Mouse (Mus musculus): ENCODE measurements around the gene Oas1h.
"Not testable (repeated sequence)": the region's sequence is repeated elsewhere in the genome, so short reads cannot be mapped to it uniquely, and the experiment has no call there.

Oas1h gene

DNA sequence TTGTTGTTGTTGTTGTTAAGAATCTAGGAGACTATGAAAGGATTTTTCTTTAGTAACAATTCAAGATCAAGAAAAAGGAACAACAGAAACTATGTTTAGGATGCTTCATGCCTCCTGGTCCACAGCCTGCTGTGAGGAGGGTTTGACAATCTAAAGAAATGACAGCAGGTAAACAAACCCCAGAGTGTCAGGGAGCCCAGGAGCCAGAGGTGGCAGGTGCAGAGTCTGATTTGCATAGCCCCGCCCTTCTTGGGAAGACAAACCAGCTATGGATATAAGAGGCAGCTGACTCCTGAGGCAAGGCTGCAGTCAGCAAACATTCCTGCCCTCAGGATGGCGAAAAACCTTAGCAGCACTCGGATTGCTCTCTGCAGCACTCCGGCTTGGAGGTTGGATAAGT is at the start of gene Oas1h:
Gene Oas1h, plus strand, starts transcription at position 301 of the 400 bp plus-strand sequence.
- DNase-seq (ENCODE audit: low read depth, low spot score), result peak; percentile 49

DNA sequence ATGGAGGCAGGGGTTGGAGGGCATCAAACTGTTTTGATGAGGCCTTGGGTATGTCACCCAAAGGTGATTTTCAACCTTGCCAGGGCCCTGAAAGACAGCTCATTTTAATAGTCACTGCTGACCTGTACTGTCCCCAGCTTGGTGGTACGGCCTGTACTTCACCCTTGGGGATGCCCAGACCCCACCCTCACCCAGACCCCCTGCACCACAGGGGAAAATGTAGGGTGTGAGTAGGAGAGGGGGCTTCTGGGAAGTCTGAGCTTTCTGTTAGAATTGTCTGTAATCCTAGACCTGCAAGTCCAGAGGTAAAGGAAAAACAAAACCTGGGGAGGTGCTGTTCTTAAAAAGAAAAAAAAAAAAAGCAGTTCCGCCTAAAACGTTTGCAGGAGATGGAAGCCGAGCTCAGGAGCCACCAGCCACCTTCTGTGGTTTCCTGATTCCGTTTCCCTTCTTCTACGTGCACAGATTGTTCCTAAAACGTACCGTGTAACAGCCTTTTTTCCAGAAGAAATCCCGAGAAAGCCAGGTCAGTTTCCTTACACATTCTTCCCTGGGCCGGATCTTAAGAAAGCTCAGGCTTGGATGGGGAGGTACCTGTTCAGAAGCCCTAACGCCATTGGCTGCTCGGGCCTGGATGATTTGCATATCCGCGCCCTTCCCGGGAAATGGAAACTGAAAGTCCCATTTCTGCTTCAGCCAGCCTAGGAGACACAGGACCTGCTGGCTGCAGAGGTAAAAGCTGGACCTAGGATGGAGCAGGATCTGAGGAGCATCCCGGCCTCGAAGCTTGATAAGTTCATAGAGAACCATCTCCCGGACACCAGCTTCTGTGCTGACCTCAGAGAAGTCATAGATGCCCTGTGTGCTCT is 49.0 kb upstream of the Oas1h start, which contains the start of gene Oas1c:
Gene Oas1c, minus strand, starts transcription at position 564 of the 869 bp plus-strand sequence.
- DNase-seq (ENCODE audit: low read depth, low spot score), result peak; percentile 93

DNA sequence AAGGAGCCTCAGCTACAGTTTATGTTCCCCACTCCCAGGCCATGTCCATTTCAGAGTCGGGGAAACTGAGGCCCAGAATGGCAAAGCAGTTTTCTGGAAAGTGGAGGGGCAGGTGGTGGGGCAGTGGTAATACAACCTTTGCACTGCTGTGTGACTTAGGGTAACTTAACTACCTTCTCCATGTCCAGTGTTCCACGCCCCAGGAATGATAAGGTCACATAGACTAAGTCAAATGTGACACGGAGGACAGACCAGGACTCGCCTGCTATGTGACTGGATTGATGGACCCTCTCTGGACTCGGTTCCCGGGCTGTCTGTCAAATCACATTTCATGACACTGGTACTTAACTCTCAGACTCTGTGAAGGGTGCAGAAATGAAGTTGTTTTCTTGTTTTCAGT is 48.2 kb upstream of the Oas1h start:
- DNase-seq (ENCODE audit: low read depth, low spot score), result no peak

DNA sequence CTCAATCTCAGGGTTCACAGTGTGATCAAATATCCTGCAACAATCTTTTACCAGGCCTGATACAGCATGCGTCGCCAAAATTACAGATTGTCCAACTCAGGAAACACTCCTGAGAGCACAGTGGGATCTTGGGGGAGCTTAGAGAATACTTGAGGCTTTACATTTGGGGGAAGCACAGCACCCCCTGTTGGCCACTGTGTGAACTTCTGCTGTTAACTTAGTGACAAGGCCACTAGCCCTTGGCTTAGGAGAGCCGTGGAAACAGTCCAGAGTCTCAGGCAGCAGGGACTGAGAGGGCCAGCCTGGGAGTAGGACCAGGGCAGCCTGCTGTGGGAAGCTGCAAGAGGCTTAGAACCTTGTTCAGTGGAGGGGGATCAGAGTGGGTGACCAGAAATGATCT is 45.3 kb upstream of the Oas1h start:
- peak; percentile 74 for DNase-seq (ENCODE audit: low read depth, low spot score)

DNA sequence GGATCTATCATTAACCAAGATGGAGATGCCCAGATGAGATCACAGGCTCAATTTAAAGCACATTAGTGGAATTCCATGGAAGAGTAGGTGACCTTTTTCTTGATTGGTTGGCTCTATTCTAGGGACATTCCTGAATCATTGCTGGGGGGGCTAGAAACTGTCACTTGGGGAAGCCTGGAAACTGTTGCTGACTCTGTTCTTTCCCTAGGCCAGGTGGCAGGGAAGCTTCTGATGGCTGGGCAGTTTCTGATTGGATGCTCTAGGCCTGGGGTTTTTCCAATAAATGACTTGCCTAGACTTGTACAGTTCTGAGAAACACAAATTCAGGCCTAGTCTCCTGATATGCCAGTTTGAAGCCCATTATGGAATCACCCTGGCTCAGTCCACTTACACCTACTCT is 42.2 kb upstream of the Oas1h start:
- no peak for DNase-seq (ENCODE audit: low read depth, low spot score)

DNA sequence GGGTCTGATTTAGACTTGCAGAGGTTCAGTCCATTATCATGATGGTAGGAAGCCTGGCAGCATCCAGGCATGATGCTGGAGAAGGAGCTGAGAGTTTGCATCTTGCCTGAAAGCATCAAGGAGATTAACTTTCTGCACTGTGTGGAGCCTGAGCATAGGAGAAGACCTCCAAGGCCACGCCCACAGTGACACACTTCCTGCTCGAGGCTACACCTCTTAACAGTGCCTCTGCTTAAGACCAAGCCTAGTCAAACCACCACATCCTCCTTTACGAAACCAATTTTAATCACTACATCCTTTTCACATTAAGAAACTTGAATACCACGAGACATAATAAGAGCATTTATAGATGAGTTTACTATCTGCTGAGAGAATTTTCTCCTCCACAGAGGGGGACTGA is 30.2 kb upstream of the Oas1h start:
- DNase-seq (ENCODE audit: low read depth, low spot score), result no peak

DNA sequence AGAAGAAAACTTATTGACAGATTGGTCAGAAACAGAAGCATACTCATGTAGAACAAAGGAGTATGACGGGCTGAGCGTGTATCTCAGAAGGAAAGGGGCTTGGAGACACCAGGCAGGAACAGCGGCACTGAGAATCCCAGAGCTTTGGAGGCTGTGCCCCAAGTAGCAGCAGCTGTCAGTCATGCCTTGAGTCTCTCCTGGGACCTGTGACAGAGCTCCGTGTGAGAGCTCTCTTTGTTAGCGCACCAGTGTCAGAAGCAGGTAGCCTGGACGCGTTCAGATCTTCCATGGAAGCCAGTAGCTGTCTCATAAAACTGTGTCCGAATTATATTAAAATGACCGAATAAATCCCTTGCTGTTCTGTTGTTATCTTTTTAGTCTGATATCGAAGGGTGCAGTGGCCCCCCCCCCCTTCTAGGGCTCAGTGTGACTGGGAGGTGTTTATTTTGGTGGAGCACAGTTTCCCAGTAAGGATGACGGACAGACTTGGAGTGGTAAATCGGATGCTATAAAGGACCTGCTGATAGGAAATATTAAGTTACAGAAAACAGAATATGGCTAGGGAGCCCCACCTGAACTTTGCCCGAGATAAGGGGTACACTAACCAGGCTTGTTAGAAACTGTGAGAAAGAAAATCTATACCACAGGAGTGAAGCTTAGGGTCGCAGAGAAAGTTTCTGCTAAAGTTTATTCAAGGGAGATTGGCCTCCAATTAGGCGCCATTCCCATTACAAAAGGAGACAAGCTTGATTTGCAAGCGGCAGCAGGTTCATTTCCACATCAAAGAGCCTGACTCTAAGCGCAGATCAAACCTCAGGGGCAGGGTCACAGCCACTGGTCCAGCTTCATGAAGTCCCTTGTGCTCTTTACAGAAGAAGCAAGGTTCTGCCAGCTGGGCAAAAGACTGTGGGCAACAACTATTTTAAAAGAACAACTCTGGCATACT is 27.6 kb upstream of the Oas1h start:
- DNase-seq (ENCODE audit: low read depth, low spot score), result peak; percentile 84

DNA sequence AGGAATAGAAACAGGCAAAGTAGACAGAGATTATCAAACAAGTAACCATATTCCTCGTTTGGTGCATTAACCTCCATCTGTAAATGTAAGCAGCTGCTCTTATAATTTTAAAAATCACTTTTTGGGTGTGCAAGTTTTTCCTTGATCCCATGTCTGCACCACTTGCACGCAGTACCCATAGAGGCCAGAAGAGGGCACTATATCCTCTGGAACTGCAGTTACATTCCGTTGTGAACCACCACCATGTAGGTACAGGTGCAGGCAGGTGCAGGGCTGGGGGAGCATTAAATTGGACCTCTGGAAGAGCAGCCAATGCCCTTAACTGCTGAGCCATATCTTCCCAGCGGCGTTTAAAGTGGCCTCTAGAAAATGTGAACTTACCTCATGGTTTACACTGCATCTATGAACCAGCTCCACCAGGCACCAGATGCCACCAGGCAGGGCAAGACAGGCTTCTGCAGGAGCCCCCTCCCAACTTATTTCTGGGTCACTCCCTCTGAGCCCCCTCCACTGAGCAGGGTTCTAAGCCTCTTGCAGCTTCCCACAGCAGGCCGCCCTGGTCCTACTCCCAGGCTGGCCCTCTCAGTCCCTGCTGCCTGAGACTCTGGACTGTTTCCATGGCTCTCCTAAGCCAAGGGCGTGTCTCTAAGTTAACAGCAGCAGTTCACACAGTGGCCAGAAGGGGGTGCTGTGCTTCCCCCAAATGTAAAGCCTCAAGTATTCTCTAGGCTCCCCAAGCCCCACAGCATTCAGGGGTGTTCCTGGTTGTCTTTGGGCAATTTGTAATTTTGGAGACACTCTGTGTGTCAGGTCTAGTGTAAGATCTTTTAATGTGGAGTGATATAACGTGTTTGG is 24.3 kb upstream of the Oas1h start:
- peak; percentile 91 for DNase-seq (ENCODE audit: low read depth, low spot score)

DNA sequence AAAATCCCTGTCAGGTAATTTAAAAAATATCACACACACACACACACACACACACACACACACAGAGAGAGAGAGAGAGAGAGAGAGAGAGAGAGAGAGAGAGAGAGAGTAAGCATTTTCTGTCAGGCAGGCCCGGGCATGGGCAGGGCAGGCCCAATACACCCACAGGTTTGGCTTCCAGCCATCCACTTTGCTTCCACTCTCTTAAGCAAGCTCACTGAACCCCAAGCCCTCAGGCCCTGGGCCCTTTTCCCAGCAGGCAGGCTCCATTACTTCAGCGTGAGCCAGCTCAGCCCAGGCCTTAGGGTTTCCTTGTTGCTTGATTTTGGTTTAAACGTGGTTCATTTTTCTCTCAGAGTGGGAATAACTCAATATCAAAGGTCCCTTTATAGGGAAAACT is 16.5 kb upstream of the Oas1h start:
- no peak for DNase-seq (ENCODE audit: low read depth, low spot score)

DNA sequence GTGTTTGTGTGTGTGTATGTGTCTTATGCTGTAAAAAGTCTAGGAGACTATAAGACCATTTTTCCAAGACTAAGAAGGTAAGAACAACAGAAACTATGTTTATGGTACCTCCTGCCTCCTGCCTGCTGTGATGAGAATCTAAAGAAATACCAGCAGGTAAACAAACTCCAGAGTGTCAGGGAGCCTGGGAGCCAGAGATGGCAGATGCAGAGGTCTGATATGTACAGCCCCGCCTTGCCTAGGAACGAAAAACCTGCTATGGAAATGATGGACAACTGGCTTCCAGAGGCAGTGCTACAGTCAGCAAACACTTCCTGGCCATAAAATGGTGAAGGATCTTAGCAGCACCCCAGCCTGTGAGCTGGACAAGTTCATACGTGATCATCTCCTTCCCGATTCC is 14.2 kb upstream of the Oas1h start, which contains the start of gene Oas1f:
Gene Oas1f, plus strand, starts transcription at position 301 of the 400 bp plus-strand sequence.
- no peak for DNase-seq (ENCODE audit: low read depth, low spot score)

DNA sequence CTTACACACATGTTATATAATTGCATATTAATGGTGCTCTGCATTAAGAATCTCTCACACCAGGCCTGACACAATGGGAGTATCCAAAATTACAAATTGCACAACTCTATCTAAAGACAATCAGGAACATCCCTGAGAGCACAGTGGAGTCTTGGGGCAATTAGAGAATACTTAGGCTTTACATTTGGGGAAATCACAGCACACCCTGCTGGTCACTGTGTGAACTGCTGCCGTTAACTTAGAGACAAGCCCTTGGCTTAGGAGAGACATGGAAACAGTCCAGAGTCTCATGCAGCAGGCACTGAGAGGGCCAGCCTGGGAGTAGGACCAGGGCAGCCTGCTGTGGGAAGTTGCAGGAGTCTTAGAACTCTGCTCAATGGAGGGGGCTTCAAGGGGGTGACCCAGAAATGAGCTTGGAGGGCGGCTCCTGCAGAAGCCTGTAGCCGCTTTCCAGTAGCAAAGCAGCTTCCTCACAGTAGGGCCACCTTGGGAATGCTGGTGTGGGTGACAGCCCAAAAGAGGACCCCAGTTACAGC is 11.6 kb upstream of the Oas1h start:
- DNase-seq (ENCODE audit: low read depth, low spot score), result peak; percentile 86

DNA sequence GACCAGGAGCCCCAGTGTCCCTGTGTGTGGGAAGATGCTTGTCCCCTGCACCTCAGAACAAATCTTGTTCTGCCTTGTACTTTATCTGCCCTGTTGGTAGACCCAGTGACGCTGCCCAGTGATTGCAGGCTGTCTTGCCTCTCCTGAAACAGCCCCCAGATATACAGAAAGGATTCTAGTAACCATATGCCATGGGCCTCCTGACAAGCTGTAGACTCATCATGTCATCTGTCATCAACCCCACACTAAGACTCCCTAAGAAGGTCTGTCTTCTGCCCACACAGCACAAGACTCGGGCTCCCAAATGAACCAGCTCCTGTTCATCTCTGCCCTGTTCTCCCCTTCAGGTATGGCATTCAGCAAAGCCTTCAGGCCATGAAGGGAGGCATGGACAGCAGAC is 2.0 kb upstream of the Oas1h start:
- no peak for DNase-seq (ENCODE audit: low read depth, low spot score)

DNA sequence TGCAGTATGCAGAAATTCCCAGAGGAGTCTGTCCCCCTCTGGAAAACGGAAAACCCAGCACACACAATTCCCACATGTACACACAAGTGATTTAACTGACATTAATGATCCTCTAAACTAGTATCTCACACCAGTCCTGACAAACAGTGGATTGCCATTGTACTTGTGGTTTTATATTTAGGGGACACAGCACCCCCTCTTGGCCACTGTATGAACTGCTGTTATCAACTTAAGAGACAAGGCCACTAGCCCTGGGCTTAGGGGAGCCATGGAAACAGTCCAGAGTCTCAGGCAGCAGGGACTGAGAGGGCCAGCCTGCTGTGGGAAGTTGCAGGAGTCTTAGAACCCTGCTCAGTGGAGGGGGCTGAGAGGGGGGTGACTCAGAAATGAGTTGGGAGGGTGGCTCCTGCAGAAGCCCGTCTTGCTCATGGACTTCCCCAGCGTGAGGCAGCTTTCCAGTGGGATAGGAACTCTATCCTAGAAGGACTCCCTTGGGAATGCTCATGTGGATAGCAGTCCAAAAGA is 4.2 kb downstream of the Oas1h start:
- peak; percentile 88 for DNase-seq (ENCODE audit: low read depth, low spot score)

DNA sequence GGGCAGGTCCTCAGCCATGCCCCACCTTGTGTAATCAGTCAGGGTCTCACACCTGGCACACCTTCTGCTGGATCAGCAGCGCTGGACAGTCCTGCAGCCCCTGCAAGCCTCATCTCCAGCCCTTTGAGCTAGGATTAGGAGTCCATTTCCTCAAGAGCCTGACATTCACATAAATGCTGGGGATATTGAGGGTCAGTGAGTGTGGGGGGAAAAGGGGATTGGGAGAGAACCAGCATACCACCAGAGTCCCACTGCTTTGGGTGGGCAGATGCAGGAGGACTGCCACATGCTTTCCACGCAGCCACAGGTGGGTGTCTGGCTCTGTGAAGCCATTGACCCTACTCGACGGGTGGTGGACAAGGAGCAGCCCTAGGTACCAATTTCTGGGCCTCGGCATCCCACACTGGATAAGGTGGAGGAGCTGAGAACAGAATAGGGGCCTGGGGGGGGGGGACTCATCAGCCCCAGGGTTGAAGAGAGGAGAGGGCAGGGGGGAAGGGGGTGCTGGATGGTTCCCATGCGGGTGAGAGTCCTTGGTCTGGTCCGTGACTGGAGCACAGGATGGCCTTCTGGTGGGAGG is 8.3 kb downstream of the Oas1h start:
- DNase-seq (ENCODE audit: low read depth, low spot score), result no peak

DNA sequence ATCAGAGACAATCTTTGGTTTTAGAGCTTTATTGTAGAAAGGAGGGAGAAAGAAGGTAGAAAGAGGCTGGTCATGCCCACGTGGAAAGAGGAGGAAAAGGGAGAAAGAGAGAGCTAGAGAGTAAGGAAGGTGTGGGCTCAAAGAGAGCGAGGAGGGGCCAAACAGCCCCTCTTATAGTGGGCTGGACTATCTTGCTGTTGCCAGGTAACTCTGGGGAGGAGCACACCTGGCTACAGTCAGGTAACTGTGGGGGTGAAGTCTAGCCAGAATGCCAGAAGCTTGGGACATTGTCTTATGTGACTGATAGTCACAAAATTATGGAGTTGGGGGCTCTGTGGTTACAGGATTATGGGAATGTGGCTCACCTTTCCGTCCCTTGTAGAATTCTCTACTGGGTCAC is 8.9 kb downstream of the Oas1h start:
- no peak for DNase-seq (ENCODE audit: low read depth, low spot score)

DNA sequence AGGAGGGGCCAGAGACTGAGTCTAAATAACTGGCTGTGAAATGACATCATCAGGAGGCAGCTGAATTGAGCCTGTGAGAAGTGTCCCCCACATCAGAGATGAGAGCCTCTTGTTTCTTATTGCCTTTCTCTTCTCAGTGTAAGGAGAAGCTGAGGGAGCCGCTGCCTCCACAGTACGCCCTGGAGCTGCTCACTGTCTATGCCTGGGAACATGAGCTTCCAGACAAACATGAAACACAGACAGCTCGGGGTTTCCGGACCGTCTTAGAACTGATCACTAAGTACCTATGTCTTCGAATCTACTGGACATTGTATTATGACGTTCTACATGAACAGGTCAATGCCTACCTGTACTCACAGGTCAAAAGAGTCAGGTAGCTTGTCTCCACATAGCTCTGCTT is 9.6 kb downstream of the Oas1h start:
- no peak for DNase-seq (ENCODE audit: low read depth, low spot score)

DNA sequence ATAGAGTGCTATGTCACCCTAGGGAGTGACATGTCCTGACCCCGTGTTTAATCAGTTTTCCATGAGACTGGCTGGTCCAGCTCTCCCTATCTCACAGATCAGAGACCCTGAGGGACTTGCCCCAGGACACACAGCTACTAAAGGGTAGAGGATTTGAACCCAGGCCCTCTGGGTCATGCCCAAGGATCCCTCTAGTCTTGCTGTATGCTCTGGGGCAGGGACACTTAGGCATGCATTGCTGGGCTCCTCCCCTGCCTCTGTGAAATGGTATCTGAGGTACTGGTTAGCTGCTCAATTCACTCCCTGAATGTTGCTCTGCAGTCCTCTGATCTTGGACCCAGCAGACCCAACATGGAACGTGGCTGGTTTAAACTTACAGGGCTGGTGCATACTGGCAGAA is 10.2 kb downstream of the Oas1h start:
- DNase-seq (ENCODE audit: low read depth, low spot score), result no peak

DNA sequence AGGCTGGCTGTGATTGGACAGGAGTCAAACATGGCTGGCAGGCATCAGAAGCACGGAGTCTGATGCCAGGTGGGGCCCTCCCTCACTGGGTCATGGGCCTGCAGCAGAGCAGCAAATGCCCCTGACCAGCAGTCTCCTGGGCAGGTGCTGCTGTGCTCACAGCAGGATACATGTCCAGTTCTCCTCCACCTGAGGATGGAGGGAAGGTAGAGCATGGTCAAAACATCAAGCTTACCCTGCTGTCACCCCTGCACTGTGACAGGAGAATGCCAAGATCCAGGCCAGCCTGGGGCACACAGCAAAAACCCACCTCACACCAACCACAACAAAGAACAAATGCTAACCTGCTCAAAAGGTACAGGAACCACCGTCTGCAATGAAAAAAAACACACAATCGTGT is 15.6 kb downstream of the Oas1h start:
- not testable (repeated sequence) for DNase-seq (ENCODE audit: low read depth, low spot score)

DNA sequence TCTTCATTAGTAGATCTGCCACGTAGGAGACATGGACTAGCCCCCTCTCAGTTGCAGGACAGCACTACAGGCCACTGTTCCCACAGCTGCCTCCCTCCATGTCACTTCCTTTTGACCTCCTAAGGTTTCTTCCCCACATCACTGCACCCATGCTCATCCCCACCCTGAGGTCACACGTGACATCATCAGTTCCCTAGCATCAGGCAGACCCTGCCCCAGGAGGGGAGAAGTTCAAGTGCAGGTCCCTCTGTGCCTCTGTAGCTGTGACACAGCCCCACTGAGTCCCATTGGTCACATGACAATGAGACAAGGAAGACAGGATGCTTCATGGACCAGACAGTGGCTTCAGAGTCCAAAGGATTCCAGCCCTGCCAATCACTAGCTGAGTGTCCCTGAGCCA is 16.2 kb downstream of the Oas1h start:
- DNase-seq (ENCODE audit: low read depth, low spot score), result not testable (repeated sequence)

DNA sequence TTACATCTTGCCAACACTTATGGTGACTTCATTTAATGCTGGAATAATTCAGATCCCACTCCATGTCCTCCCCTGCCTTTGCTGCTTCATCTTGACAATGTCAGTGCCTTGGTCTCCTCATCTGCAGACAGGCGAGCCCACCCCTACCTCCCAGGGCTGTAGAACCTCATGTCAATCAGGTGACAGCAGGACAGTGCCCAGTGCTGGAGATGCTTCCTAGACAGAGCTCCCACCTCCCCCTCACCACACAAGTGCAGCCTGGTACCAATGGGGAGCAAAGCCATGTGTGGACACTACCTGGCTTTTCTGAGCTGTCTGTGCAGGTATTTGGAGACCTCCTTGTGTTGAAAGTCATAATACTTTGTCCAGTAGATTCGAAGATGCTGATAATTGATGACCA is 17.6 kb downstream of the Oas1h start:
- not testable (repeated sequence) for DNase-seq (ENCODE audit: low read depth, low spot score)
